Mouse (Mus musculus): ENCODE results near the gene Tln2. TPM values are rescaled to one million over a fixed set of nuclear protein-coding genes. Genes with fewer than 3 reads are reported as not detected.

The Tln2 gene
- polyA plus RNA-seq, 2 experiments, result 0.98 to 2.5 TPM

GRCm38 (mm10) chr9:67270061-67270595 is 289.4 kb downstream of the Tln2 start:
- Histone ChIP-seq H3K27me3 (ENCODE audit: control insufficient read depth, insufficient read depth, low read length) (no peaks in the 10 kb centered on the region), H3K27ac (no peak overlapping the region), H3K9me3 (ENCODE audit: control insufficient read depth, low read length) (no peaks in the 10 kb centered on the region), H3K9ac (replicated peaks) (no peak overlapping the region), H3K36me3 (replicated peaks; ENCODE audit: control insufficient read depth, insufficient read depth, low read depth) (no peaks in the 10 kb centered on the region), H3K4me1 (replicated peaks; ENCODE audit: control insufficient read depth in 2 of 2, insufficient read depth in 2 of 2, low read length in 1 of 2) (no peaks in the 10 kb centered on the region; a peak in 1 of 4 replicates), H3K4me2 (ENCODE audit: low read depth) (no peak overlapping the region), H3K4me3 (ENCODE audit: insufficient read depth in 1 of 2, low read depth in 2 of 2, low read length in 2 of 2) (no peak overlapping the region)
- no peak for TF ChIP-seq CTCF (IDR thresholded peaks at IDR 0.05; ENCODE audit: low read depth)
- TF ChIP-seq EP300 (IDR thresholded peaks at IDR 0.05; ENCODE audit: low read depth), result no peak
- ATAC-seq (ENCODE audit: insufficient read depth) (no peak), DNase-seq (ENCODE audit: low read depth in 3 of 3, low spot score in 3 of 3) (no peak)
- WGBS (ENCODE audit: insufficient replicate concordance), result 42% methylated on average over 7 of the region's 7 CpGs

GRCm38 (mm10) chr9:67267276-67267990 is 292.1 kb downstream of the Tln2 start:
- Histone ChIP-seq H3K27me3 (ENCODE audit: control insufficient read depth, insufficient read depth, low read length) (no peaks in the 10 kb centered on the region), H3K9ac (replicated peaks) (no peak overlapping the region), H3K4me1 (replicated peaks; ENCODE audit: control insufficient read depth in 2 of 2, insufficient read depth in 2 of 2, low read length in 1 of 2) (no peaks in the 10 kb centered on the region; a peak in 1 of 4 replicates), H3K36me3 (replicated peaks; ENCODE audit: control insufficient read depth, insufficient read depth, low read depth) (no peaks in the 10 kb centered on the region), H3K4me2 (ENCODE audit: low read depth) (no peak overlapping the region), H3K4me3 (ENCODE audit: insufficient read depth in 1 of 2, low read depth in 2 of 2, low read length in 2 of 2) (no peak overlapping the region), H3K9me3 (ENCODE audit: control insufficient read depth, low read length) (no peaks in the 10 kb centered on the region), H3K27ac (no peak overlapping the region)
- 37% methylated on average over 8 of the region's 8 CpGs for WGBS (ENCODE audit: insufficient replicate concordance)
- DNase-seq (ENCODE audit: low read depth in 3 of 3, low spot score in 3 of 3) (no peak), ATAC-seq (ENCODE audit: insufficient read depth) (no peak)
- TF ChIP-seq EP300 (IDR thresholded peaks at IDR 0.05; ENCODE audit: low read depth), result no peak
- TF ChIP-seq CTCF (IDR thresholded peaks at IDR 0.05; ENCODE audit: low read depth), result no peak

- Histone ChIP-seq H3K9me3 (ENCODE audit: control insufficient read depth, low read length) (no peaks in the 10 kb centered on the region), H3K27ac (no peak overlapping the region), H3K4me2 (ENCODE audit: low read depth) (no peak overlapping the region), H3K9ac (replicated peaks) (no peak overlapping the region), H3K4me1 (replicated peaks; ENCODE audit: control insufficient read depth in 2 of 2, insufficient read depth in 2 of 2, low read length in 1 of 2) (peaks cover 0 to 9% of the 10 kb centered on the region in 2 experiments; a peak in 3 of 4 replicates), H3K27me3 (ENCODE audit: control insufficient read depth, insufficient read depth, low read length) (no peaks in the 10 kb centered on the region), H3K4me3 (ENCODE audit: insufficient read depth in 1 of 2, low read depth in 2 of 2, low read length in 2 of 2) (no peak overlapping the region), H3K36me3 (replicated peaks; ENCODE audit: control insufficient read depth, insufficient read depth, low read depth) (no peaks in the 10 kb centered on the region)
- TF ChIP-seq CTCF (IDR thresholded peaks at IDR 0.05; ENCODE audit: low read depth), result no peak
- no peak for TF ChIP-seq EP300 (IDR thresholded peaks at IDR 0.05; ENCODE audit: low read depth)
- ATAC-seq (ENCODE audit: insufficient read depth) (no peak), DNase-seq (ENCODE audit: low read depth in 3 of 3, low spot score in 3 of 3) (no peak)
- 70% methylated on average over 11 of the region's 11 CpGs for WGBS (ENCODE audit: insufficient replicate concordance)
Observed at GRCm38 (mm10) chr9:67265513-67265912, 294.0 kb downstream of the Tln2 start.

- no peaks in the 10 kb centered on the region for H3K27me3 ChIP-seq (ENCODE audit: control insufficient read depth, insufficient read depth, low read length)
- no peaks in the 10 kb centered on the region for H3K9me3 ChIP-seq (ENCODE audit: control insufficient read depth, low read length)
- H3K27ac ChIP-seq, result no peak overlapping the region
- H3K9ac ChIP-seq (replicated peaks), result no peak overlapping the region
- ATAC-seq (ENCODE audit: insufficient read depth) (no peak), DNase-seq (ENCODE audit: low read depth in 3 of 3, low spot score in 3 of 3) (no peak)
- no peak overlapping the region for H3K4me3 ChIP-seq (ENCODE audit: insufficient read depth in 1 of 2, low read depth in 2 of 2, low read length in 2 of 2)
- 53% methylated on average over 2 of the region's 2 CpGs for WGBS (ENCODE audit: insufficient replicate concordance)
- no peaks in the 10 kb centered on the region for H3K36me3 ChIP-seq (replicated peaks; ENCODE audit: control insufficient read depth, insufficient read depth, low read depth)
- no peak overlapping the region for H3K4me2 ChIP-seq (ENCODE audit: low read depth)
- TF ChIP-seq EP300 (IDR thresholded peaks at IDR 0.05; ENCODE audit: low read depth) (no peak), CTCF (IDR thresholded peaks at IDR 0.05; ENCODE audit: low read depth) (no peak)
- H3K4me1 ChIP-seq (replicated peaks; ENCODE audit: control insufficient read depth in 2 of 2, insufficient read depth in 2 of 2, low read length in 1 of 2), result peaks cover 0 to 9% of the 10 kb centered on the region in 2 experiments; a peak in 3 of 4 replicates
Observed at GRCm38 (mm10) chr9:67264896-67265295, 294.6 kb downstream of the Tln2 start.

- Histone ChIP-seq H3K4me1 (replicated peaks; ENCODE audit: control insufficient read depth in 2 of 2, insufficient read depth in 2 of 2, low read length in 1 of 2) (peaks cover 0 to 9% of the 10 kb centered on the region in 2 experiments; a peak in 3 of 4 replicates), H3K9me3 (ENCODE audit: control insufficient read depth, low read length) (no peaks in the 10 kb centered on the region), H3K4me3 (ENCODE audit: insufficient read depth in 1 of 2, low read depth in 2 of 2, low read length in 2 of 2) (no peak overlapping the region), H3K4me2 (ENCODE audit: low read depth) (peak overlapping the region; percentile 6; the same call in 1 of the 2 replicates), H3K27ac (no peak overlapping the region), H3K27me3 (ENCODE audit: control insufficient read depth, insufficient read depth, low read length) (no peaks in the 10 kb centered on the region), H3K9ac (replicated peaks) (no peak overlapping the region), H3K36me3 (replicated peaks; ENCODE audit: control insufficient read depth, insufficient read depth, low read depth) (no peaks in the 10 kb centered on the region)
- ATAC-seq (ENCODE audit: insufficient read depth) (peak; percentile 75), DNase-seq (ENCODE audit: low read depth in 3 of 3, low spot score in 3 of 3) (peak; percentile 13 to 31 (median 24))
- 13% methylated on average over 13 of the region's 13 CpGs for WGBS (ENCODE audit: insufficient replicate concordance)
- TF ChIP-seq EP300 (IDR thresholded peaks at IDR 0.05; ENCODE audit: low read depth), result no peak; the same call in 1 of the 2 replicates
- TF ChIP-seq CTCF (IDR thresholded peaks at IDR 0.05; ENCODE audit: low read depth), result 0 out of 2 replicates have a peak, but pooled peaks have one; percentile 2
Observed at GRCm38 (mm10) chr9:67260835-67261599, 298.5 kb downstream of the Tln2 start.

Measured in liver, embryonic 14.5 days (tissue).